Mouse (Mus musculus) embryo, embryonic 10.5 days (tissue): ENCODE measurements around the gene Dynlt1c.
"Not testable (repeated sequence)": the region's sequence is repeated elsewhere in the genome, so short reads cannot be mapped to it uniquely, and the experiment has no call there.

ENCODE experiments used
- DNase-seq: peaks from one replicate; pipeline ENCODE4 v3.0.0-alpha.2; 2015; ENCODE audit warnings: low spot score

The Dynlt1c gene

DNA sequence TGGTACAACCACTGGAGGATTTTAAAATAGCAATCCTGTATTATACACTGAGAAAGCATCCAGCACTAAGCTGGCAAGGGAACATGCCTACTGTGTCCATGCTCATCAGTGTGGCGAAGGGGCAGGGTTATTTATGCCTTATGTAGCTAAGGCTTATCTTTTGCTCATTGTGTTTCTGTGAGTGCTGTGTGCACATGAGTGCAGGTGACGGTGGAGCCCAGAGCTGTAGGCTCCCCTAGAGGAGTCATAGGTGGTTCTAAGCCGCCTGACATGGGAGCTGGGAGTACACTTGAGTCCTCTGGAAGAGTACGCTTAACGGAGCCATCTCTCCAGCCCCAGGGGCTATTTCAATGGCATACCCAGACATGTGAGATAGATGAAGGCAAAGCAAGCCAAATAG is 17.8 kb downstream of the Dynlt1c start:
- DNase-seq = not testable (repeated sequence)

DNA sequence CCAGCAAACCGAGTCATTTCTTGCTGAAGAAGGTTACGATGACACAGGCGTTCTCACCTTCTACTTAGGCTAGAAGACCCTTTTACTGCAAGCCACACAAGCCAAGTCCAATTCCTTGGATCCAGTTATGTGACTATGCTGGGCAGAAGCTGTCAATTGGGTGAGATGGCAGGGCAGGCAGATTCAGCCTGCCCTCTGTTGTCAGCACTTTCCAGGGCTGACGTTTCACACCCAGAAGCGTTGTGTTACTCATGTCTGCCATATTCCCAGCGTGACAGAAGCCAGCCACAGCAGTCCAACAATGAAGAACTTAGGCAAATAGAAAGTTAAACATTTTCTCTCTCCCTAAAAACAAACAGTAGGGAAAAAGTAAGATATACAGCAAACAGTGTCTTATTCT is 18.6 kb downstream of the Dynlt1c start:
- not testable (repeated sequence) for DNase-seq

DNA sequence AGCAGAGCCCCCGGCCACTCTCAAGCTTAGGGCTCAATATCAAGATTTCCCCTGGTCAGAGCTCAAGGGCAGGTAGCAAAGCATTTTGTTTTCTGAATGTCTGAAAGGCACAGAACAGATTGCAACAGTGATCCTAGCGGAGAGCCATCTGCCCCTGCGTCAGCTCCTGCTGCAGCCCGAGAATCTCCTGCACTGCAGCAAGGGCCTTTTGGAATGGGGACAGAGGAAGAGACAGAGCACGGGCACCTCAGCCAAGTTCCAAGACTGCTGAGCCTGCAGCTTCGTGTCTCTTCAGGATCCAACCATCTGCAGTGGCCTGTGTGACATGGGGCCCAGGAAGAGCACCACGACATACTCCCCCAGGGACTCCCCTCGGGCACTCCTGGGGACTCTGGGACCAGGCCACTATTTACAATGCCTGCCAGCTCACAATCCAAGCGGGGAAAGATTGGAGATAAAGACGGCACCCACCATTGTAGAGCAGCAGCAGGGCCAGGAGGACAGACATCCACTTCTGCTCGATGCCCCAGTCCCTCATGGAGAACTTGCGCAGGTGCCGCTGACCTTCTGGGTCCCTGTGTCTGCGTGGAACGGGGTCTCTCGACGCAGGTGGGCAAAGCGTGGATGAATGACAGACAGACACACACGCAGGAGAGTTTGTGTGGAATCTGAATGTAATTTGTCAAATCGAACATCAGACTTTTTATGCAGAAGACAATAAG is 19.4 kb downstream of the Dynlt1c start:
- DNase-seq = not testable (repeated sequence)

GRCm38 (mm10) chr17:6621976-6622375 is 20.5 kb downstream of the Dynlt1c start:
- DNase-seq = not testable (repeated sequence)

DNA sequence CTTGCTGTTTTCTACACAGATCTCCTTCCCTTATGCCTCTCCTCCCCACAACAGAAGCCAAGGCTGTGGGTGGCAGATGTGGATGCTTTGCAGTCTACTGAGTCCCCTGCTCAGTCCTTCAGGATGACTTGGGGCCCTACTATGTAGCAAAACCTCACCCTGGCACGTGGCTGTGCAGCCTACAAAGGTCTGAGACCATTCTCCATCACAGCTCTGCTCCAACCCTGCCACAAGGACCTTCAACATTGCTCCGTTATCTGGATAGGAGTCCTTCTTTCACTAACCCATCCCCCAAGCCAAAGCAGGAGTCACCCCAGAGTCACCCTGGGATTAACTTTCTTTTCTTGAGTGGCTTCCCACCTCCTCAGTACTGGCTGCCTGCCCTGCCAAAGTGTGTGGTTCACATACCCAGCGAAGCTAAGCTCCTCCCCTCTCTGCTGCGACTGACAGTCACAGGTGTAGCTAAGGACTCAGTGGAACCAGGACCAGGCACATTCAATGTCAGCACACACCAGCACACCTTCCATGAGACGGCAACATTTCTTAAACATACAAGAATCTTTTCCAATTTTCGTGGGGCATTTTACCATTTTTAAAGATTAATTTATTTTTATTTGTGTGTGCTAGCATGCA is 23.6 kb downstream of the Dynlt1c start:
- DNase-seq = not testable (repeated sequence)

DNA sequence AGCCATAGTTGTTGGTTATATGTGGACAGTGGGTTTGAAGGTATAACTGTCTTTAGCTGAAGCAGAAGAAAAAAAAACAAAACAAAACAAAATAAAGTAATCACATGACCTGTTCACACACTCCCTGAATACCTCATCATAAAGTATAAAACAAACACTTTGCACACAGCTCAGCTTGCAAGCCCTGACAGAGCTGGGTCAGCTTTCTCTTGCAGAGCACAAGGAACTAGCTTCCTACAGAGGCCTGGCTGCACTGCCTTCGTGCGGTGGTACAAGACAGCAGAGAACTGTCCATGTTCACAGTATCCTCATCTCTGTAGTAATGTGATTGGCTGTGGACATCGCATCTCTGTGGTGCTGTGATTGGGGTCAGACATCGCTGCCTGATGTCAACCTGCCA is 28.9 kb downstream of the Dynlt1c start:
- DNase-seq = not testable (repeated sequence)

GRCm38 (mm10) chr17:6632850-6633249 is 31.4 kb downstream of the Dynlt1c start:
- not testable (repeated sequence) for DNase-seq

GRCm38 (mm10) chr17:6635781-6636180 is 34.3 kb downstream of the Dynlt1c start:
- DNase-seq = not testable (repeated sequence)

DNA sequence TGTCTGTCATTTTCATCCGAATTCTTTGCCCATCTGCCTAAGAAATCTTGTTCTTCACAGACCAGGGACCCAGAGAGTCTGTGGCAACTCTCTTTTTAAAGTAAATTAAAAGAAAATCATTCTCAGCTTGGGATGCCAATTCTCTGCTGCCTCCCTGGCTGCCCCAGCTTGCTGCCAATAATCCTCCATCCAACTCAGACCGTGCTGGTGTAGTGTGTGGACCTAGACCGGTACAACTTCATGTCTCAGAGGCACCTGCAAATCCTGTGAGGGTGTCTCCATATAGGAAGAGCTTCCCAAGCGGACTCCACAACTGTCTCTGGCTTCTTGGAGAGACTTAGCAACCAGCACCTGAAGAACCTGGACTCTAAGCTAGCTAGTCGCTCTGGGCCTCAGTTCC is 35.4 kb downstream of the Dynlt1c start:
- DNase-seq = no peak

GRCm38 (mm10) chr17:6637434-6637833 is 36.0 kb downstream of the Dynlt1c start:
- not testable (repeated sequence) for DNase-seq

- not testable (repeated sequence) for DNase-seq
Measured at GRCm38 (mm10) chr17:6638444-6638843, 37.0 kb downstream of the Dynlt1c start.

- not testable (repeated sequence) for DNase-seq
Measured at GRCm38 (mm10) chr17:6639486-6639885, 38.0 kb downstream of the Dynlt1c start.

- DNase-seq = not testable (repeated sequence)
Measured at GRCm38 (mm10) chr17:6640044-6640637, 38.7 kb downstream of the Dynlt1c start.

DNA sequence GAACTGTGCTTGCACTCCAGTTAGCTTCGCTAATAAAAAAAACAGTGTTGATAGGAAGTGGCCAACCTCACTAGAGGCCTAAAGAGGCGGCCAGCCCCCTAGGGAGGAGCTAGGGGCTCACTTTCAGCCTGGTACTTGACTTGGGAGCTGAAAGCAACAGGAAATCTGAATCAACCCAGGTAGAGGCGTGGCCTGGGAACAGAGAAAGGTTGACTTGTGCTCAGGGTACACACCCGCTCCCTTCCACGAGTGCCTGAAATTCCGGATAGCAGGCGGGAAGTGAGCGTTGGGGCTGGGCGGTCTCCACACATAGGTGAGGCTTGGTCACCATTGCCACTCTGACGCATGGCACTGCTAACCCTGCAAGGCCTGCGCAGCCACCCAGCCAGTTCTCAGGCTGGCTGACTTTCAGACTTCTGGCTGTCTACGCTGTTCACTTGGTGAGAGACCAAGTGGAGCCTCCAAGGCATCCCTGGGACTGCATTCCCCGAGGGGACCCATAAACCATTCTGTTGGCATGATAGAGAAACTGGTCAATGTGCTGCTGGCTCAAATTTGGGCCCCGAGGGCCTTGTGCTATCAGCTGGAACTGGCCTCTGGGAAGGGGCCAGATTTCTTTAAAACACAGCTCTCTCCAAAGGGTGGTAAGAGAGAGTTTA is 39.4 kb downstream of the Dynlt1c start:
- DNase-seq = not testable (repeated sequence)

GRCm38 (mm10) chr17:6644210-6644609 is 42.7 kb downstream of the Dynlt1c start:
- DNase-seq = not testable (repeated sequence)

DNA sequence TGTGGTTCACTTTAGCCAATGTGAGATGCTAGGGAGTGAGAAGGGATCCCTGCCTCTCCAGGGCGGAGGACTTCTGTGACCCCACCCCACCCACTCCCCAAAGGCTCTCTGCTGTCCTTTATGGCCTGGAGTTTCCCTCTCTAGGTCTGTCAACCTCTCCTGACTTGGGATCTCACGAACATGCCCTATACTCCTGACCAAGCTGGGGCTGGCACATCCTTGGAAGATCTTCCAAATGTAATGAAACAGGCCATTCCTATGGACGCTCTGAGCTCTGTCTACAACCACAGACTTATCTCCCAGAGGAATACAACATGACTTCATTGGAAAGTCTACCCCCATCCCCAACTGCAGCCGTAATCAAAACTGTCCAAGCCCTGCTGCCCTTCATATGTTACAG is 43.2 kb downstream of the Dynlt1c start:
- DNase-seq = not testable (repeated sequence)

DNA sequence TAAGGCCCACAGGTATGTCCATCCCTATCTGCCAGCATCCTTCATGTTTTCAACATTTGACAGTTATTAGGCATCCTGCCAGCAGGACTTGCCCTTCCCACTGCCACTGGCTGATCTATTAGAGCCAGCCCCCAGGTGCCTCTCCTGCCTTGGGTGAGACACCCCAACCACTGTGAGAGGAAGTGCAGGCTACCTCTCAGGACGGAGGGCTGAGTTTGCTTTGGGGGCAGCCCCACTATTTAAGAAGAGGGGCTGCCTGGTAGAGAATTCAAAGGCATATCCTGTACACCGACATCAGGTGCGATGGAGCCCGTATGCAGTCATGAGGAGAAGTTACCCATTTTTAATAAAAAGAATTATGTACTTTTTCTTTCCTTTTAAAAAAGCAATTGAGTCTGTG is 44.2 kb downstream of the Dynlt1c start:
- not testable (repeated sequence) for DNase-seq

- DNase-seq = not testable (repeated sequence)
Measured at GRCm38 (mm10) chr17:6646841-6647240, 45.4 kb downstream of the Dynlt1c start.

GRCm38 (mm10) chr17:6647452-6647851 is 46.0 kb downstream of the Dynlt1c start:
- DNase-seq = not testable (repeated sequence)

- not testable (repeated sequence) for DNase-seq
Measured at GRCm38 (mm10) chr17:6650904-6651565, 49.6 kb downstream of the Dynlt1c start.

DNA sequence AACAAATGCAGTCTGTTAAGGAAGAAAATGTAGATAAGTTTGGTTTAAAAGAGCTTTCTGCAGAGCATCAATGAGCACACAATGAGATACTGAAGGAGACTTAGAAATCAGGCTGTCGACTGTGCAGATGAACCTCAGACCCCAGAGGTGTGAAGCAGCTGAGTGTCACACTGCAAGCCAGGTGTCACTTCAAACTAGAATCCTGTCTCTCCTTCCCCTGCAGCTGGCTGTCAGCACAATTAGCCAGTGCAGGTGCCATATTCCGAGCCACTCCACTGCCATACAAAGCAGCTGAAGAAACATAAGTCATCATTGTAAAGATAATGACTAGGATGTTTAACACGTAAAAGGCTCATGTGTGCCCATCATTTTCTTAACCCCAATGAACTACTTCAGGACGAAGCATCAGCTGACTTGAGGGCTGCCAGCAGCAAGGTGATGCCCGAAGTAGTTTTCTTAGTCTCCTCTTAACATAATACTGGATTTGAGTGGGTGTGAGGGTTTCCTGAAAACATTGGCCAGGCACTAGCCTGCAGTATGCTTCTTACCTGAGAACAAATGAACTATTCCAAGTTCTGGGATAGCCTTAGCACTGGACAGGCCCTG is 52.0 kb downstream of the Dynlt1c start:
- DNase-seq = not testable (repeated sequence)
